Mouse (Mus musculus): ENCODE measurements around the gene Olfml3. TPM values are rescaled to one million over a fixed set of nuclear protein-coding genes. Genes with fewer than 3 reads are reported as not detected.

Olfml3 gene
- total RNA-seq, 2 experiments from 2014 or later = 12.0 to 13.4 TPM

DNA sequence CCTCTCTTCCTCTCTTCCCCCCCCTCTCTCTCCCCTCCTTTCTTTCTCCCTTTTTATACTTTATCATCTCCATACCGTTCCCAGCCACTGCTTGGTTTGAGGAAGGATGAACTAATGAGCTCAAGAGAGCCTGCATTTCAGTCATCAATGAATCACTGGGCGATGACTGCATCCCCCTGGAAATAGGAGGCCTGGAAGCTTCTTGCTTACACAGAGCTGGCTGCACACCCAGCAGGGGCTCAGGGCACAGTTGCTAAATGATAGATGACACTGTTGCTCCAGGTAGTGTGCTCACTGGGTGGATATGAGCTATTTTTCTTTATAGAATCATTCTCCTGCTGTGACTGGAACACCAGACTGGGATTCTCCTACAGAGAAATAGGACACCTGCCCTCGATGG is 42.2 kb downstream of the Olfml3 start:
- Histone ChIP-seq H3K27ac (no peak overlapping the region), H3K4me3 (no peak overlapping the region)
- intact Hi-C loops (cut with DNase I) = no loop called here
- DNase-seq (ENCODE audit: extremely low spot score in 1 of 2, low spot score in 2 of 2) = no peak
- TF ChIP-seq CTCF (IDR thresholded peaks at IDR 0.05) = no peak

- TF ChIP-seq CTCF (IDR thresholded peaks at IDR 0.05) = peak; percentile 14; the same call in 1 of the 2 replicates
- intact Hi-C loops (cut with DNase I) = loop anchor here (2.0 kb wide), 1 partner anchor 48 kb away; the partner anchor contains the start of genes Gm10964 and Olfml3
- DNase-seq (ENCODE audit: extremely low spot score in 1 of 2, low spot score in 2 of 2) = no peak
These were observed 47.3 kb downstream of the Olfml3 start for GRCm38 (mm10) chr3:103690506-103690905.

GRCm38 (mm10) chr3:103689043-103689442 is 48.8 kb downstream of the Olfml3 start:
- no peak for DNase-seq (ENCODE audit: extremely low spot score in 1 of 2, low spot score in 2 of 2)
- no peak overlapping the region for H3K4me3 ChIP-seq
- H3K27ac ChIP-seq = no peak overlapping the region
- no peak for TF ChIP-seq CTCF (IDR thresholded peaks at IDR 0.05)
- intact Hi-C loops (cut with DNase I) = no loop called here

More at GRCm38 (mm10) chr3:103690506-103690905, 47.3 kb downstream of the Olfml3 start:
- Histone ChIP-seq H3K27ac (no peak overlapping the region), H3K4me3 (no peak overlapping the region)

GRCm38 (mm10) chr3:103683966-103684319 is 53.9 kb downstream of the Olfml3 start:
- no peak overlapping the region for H3K4me3 ChIP-seq
- DNase-seq (ENCODE audit: extremely low spot score in 1 of 2, low spot score in 2 of 2) = no peak
- no peak overlapping the region for H3K27ac ChIP-seq
- intact Hi-C loops (cut with DNase I) = loop anchor here (2.0 kb wide), 1 partner anchor 83 kb away; no protein-coding TSS in a partner anchor
- no peak for TF ChIP-seq CTCF (IDR thresholded peaks at IDR 0.05)

DNA sequence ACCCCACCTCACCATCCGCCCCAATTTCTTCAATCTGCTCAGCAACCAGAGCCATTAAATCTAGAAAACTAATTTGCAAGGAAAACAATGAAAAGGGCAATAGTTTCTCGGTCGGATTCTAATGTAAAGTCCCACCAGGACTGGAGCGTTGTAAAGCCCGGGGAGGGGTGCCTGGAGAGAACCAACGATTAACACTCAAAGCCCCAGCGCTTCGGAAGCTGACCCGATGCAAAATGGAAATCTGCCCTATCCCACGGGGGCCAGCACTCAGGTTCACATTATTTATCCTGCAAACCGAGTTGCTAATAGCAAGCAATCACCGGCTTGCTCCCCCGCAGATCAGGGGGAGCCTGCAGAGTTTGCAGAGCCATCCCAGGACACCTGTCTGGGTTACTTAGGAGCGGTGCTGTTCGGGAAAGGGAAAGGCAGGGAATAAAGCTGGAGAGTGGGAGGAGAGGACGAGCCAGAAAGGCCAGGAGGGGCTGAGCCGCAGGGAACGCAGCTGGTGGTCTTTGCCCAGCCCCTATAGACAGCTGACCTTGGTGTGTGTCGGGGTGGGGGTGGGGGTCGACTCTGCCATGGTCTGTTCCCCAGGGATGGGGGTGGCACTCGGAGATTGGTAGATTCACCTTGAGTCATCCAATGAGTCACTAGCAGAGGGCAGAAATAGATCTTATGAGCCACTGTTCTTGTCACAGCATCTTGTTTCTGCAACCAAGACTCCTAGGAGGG is 54.4 kb downstream of the Olfml3 start:
- peak overlapping the region; percentile 78 for H3K27ac ChIP-seq
- H3K4me3 ChIP-seq = peak overlapping the region; percentile 28
- peak; percentile 31 to 42 for DNase-seq (ENCODE audit: extremely low spot score in 1 of 2, low spot score in 2 of 2)
- no peak for TF ChIP-seq CTCF (IDR thresholded peaks at IDR 0.05)
- intact Hi-C loops (cut with DNase I) = loop anchor here (2.0 kb wide), 1 partner anchor 83 kb away; no protein-coding TSS in a partner anchor

DNA sequence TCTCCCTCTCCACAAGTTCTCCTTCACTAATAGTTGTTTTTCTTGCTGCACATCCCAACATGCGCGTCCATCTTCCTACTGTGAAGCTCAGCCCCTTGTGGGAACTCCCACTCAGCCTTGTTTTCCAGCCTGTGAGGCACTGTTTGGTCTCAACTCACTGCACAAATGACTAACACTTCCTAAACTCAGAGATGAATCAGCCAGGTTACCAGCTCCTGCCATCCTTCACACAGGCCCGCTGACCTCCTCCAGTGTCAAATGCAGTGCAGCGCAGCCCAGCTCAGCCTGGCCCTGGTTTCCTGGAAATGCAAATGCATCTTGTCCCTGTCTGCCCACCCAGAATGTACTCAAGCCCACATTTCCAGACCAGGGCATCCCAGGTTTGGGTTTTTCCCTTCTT is 55.3 kb downstream of the Olfml3 start:
- TF ChIP-seq CTCF (IDR thresholded peaks at IDR 0.05) = no peak
- intact Hi-C loops (cut with DNase I) = loop anchor here (2.0 kb wide), 1 partner anchor 82 kb away; no protein-coding TSS in a partner anchor
- DNase-seq (ENCODE audit: extremely low spot score in 1 of 2, low spot score in 2 of 2) = peak; percentile 22 to 39
- Histone ChIP-seq H3K27ac (no peak overlapping the region), H3K4me3 (no peak overlapping the region)

DNA sequence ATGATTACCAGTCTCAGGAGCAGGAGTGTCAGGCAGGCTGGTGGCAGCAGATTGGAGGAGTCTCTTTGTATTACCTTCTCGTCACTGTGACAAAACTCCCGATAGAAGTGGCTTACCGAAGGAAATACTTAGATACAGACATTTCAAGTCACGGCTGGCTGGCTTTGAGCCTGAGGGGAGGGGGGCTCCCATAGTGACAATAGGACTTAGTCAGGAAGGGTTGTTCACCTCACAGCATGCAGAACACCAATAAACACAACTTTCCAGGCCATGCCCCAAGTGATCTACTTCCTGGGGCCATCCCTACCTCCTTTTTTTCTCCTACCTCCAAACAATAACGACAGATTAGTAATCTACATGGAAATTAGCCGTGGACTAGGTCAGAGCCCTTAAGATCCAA is 59.0 kb downstream of the Olfml3 start:
- no peak for DNase-seq (ENCODE audit: extremely low spot score in 1 of 2, low spot score in 2 of 2)
- intact Hi-C loops (cut with DNase I) = no loop called here
- no peak overlapping the region for H3K27ac ChIP-seq
- no peak overlapping the region for H3K4me3 ChIP-seq
- no peak for TF ChIP-seq CTCF (IDR thresholded peaks at IDR 0.05)

- TF ChIP-seq CTCF (IDR thresholded peaks at IDR 0.05) = no peak
- no peak overlapping the region for H3K27ac ChIP-seq
- DNase-seq (ENCODE audit: extremely low spot score in 1 of 2, low spot score in 2 of 2) = no peak
- H3K4me3 ChIP-seq = no peak overlapping the region
- intact Hi-C loops (cut with DNase I) = no loop called here
These were observed 65.1 kb downstream of the Olfml3 start for GRCm38 (mm10) chr3:103672716-103673115.

Other genes with a start within 250 kb of the Olfml3 start
- gene Syt6, start 162.8 kb downstream of the Olfml3 start, total RNA-seq (2021) = 10 to 100 TPM; 12.4 to 14.4 TPM
- gene Atg4a-ps, start 91.9 kb downstream of the Olfml3 start, total RNA-seq (2021) = 1 to 10 TPM in 1 of 2 experiments, under 1 TPM in 1; 0.18 to 1.3 TPM
- gene Gm10964, start 1.4 kb upstream of the Olfml3 start, total RNA-seq (2021) = not detected
- gene Hipk1, start 53.6 kb upstream of the Olfml3 start, total RNA-seq (2021) = 100 to 1,000 TPM; 124 to 128 TPM
- gene Dclre1b, start 71.4 kb upstream of the Olfml3 start, total RNA-seq (2021) = 1 to 10 TPM; 7.7 to 8.2 TPM
- 10 to 100 TPM; 14.8 to 15.8 TPM for gene Ap4b1, start 71.5 kb upstream of the Olfml3 start, total RNA-seq (2021)
- under 1 TPM; 0.27 to 0.87 TPM for gene Gm43064, start 71.6 kb upstream of the Olfml3 start, total RNA-seq (2021)
- gene Bcl2l15, start 94.6 kb upstream of the Olfml3 start, total RNA-seq (2021) = 1 to 10 TPM; 1.3 to 1.8 TPM
- gene Ptpn22, start 121.8 kb upstream of the Olfml3 start, total RNA-seq (2021) = 1 to 10 TPM; 1.2 to 1.8 TPM
- 10 to 100 TPM; 23.3 to 26.7 TPM for gene Rsbn1, start 176.1 kb upstream of the Olfml3 start, total RNA-seq (2021)
- 10 to 100 TPM; 43.4 to 48.1 TPM for gene Phtf1, start 230.1 kb upstream of the Olfml3 start, total RNA-seq (2021)